Mouse (Mus musculus) B cell, adult 2 months (primary cell): ENCODE data around the gene Rnf157.

Experiments
- DNase-seq, 2 experiments: peaks; one replicate each; pipeline ENCODE4 v3.0.0; 2022

The Rnf157 gene

DNA sequence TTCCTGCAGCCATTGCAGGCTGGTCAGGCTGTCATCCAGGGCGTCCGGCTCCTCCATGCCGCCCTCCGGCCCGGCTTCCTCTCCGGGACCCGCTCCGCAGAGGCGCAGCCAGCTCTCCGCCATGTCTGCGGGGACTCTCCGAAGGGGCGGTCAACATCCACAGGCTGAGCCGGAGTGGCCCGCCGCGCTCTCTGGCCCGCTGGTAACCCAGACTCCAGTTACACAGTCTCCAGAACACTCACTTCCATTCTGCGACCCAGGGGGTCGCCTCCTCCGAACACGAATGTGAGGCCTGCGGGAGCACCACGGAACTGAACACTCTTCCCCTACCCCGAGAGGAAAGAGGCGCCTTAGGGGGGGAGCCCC lies 78.4 kb downstream of the Rnf157 start:
- DNase-seq: peak in 1 of 2 experiments; percentile 15

DNA sequence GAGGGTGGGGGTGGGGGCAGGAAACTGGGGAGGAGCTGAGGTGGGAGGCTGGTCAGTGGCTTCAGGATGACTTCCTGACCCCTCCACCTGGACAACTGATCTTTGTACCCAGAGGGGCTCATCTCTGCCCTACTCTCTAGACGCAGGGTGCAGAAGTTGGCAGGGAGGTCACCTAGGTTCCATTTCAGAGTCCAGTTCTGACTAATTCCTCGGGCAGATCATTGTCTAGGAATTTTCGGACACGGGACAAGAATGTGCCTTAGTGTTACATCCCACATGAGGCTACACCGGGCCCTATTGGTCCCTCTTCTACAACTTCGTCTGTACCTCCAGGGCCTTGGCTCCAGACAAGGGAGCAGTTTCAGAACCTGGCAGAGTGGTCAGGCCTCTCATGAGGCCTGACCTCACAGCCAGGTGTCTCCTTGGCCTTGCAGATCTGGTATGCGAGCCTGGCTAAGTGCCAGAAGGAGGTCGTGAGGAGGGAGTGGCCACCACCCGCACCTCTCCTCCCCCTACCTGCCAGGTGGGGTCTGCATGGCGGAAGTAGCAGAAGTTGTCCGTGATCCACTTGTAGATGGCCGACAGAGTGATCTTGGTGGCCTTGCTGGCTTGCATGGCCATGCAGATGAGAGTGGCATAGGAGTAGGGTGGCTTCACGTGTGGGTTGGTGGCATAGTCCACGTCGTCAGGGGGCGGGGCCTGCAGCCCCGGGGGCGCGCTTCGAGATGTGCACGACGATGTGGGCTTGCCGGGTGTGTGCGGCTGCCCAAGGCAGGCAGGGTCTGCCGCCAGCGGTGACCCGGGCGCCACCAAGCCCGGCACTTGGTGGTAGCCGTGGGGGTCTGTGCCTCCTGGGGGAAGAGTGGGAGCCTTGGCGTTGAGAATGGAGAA lies 79.1 kb downstream of the Rnf157 start:
- peak in 1 of 2 experiments; percentile 29 for DNase-seq

DNA sequence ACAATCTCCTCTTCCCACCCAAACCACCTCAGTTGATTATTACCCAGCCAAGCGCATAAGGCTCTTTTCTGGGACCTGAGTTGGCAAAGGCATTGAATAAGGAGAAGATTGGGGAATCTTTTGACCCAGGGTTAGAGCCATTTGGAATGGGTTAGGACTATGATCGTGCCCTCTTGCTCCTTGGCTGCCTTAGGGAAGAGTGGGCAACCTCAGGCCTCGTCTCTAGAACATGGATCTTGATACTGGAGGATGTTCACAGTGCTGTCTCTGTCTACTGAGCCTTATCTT lies 79.9 kb downstream of the Rnf157 start:
- no peak for DNase-seq

DNA sequence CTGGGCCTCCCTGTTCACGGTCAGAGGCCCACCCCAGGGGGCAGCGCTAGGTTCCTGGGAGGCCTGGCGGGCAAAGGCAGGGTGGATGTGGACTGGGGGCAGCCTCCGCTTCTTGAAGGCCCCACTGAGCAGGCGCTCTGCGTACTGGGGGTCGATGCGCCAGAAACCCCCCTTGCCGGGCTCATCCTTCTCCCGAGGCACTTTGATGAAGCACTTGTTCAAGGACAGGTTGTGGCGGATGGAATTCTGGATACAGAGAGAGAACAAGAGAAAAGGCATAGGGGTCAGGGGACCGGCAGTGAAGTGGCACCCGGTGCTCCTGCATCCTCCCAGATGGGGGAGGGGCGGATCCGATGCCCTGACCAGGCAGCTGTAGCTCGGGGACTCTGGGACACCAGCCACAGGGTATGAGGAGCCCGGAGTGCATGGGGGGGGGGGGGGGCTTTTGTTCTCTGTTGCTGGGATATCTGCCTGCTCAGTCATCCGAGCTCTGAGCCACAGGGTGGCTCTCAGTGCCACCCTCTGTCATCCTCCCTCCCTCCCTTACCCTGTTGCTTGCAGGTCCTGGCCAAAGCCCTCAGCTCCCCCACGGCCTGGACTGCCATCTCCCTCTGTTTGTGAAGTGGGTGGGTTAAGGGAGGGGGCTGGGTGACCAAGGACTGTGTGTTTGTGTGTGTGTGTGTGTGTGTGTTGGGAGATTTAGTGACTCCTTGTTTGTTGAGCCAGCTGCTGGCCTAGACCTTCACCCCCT lies 80.4 kb downstream of the Rnf157 start:
- no peak for DNase-seq

DNA sequence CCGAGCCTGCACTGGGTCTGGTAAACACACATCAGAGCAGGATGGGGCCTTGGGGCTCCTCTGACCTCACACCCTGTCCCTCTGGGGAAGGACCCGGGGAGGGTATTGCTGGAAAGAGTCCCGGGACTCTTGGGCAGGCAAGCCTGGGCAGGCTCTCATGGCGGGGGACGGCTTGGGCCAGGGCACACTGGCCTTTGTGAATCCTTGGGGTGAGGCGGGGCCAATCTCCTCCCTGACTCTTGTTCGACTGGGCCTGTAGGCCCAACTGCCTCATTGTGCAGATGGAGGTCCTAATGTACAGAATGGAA lies 82.7 kb downstream of the Rnf157 start:
- DNase-seq: no peak

DNA sequence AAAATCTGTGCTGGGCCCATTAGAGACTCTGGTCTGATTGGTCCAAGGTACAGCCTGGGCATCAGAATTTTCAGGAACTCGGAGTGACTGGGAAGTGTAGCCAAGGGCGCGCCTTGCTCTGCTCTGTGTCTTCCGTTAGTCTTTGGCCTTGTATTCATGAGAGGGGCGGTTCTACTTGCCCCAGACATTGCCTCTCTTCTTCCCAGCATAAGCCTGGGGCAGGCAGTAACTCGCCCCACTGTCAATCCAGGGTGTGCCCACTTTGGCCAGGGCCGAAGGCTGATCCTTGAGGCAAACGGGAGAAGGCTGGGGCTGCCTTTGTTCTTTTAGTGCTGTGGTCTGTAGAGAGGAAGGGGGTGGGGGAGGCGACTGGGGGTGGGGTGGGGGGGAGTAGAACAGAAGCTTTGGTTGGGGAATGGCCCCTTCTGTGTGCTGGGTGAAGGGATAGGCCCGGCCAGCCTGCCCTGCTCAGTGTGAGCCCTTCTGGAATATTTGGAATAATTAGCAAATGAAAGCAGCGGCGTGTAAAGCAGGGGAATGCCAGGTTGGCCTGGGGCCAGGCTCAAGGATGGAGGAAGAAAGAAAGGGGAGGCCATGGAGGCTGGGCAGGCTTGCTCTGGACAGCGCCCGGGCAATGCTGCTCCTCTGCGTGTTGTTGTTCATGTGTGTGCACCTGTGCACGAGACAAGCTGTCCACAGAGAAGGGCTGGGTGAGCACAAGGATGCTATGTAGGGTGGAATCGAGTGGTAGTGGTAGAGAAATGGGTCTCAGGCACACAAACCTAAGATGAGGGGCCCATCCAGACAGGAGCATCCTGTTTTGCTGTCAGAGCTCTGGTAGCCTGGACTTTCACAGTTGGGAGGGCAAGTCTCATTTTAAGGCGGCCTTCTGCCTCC lies 83.3 kb downstream of the Rnf157 start:
- no peak for DNase-seq

DNA sequence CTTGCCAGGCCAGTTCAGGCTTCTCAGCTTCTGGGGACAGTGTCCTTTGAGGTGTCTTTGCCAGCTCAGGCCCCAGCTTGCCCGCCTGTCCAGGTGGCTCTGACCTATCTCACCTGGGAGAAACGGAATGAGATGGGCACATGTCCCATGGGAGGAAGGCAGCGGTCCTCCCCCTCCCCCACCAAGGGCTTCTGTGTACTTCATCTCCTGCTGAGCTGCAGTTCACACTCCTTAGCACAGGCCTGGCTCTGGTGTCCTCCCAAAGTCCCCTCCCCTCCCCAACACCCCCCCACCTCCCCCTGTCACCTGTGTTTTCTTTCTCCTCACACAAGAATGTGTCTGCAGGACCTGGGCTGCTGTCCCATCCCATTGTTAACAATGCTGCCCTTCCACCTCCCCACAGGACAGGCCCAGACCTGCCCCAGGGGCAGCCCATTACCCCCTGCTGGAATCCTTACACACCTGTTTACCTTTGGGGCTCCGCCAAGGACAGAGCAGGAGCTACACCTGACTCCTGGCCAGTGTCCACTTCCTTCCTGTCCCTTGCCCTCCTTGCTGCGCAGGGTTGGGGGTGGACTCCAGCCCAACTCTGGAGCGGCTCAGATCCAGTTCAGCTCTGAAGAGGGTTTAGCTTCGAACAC lies 85.7 kb downstream of the Rnf157 start:
- DNase-seq: no peak

DNA sequence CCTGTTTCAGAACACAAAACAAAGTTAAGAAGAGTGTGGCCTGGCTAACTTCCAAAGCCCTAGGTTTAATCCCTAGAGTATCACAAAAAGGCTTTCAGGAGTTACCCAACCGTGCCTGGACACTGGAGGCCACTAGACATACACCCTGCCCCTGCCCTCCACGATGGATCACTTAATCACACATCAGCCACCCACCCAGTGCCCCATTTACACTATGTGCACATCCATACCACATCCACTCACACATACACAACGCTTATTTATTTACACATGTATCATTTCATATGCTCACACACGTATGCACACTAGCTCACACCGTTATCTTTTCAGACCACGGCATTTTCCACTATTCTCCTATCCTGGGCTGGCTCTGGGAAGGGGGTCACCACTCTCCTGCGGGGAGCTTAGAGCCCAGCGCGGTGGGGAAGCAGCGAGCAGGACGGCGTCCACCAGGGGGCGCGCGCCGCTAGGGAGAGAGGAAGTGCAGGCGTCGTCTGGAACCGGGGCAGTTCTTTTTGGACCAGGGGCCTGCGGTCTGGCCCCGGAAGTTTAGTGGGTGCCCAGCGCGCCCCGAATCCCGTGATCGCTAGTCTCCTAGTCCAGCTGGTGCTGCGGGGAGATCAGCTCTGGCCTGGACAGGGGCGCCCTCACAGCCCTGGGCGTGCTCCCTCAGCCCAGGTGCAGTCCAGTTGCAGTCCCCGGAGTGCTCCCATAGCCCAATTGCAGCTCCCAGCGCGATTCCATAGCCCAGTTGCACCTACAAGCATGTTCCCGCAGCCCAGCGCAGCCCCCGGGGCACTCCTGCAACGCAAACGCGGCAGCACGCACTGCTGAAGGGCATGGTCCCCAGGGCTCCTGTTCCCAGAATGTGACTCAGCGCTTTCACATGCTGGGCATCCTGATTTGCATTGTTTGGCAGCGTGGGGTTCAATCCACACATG lies 93.8 kb downstream of the Rnf157 start:
- peak; percentile 93 to 95 for DNase-seq

DNA sequence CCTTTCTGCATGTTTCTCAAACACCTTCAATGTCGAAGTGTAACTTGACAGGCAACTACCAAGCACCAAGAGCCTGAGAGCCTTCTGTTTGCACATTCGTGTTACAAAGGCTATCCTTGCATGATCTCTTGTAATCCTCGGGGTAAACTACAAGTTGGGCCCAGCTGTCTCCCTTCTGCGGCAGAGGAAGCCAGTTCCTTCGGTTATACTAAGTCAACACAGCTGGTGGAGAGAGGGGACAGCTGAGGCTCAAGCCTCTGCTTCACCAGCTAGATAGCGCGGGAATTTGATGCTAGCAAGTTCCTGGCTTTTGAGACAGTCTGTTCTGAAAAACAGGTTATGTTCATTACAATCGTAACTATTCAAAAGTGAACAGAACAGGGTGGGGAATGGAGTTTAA lies 100.5 kb downstream of the Rnf157 start:
- no peak for DNase-seq

DNA sequence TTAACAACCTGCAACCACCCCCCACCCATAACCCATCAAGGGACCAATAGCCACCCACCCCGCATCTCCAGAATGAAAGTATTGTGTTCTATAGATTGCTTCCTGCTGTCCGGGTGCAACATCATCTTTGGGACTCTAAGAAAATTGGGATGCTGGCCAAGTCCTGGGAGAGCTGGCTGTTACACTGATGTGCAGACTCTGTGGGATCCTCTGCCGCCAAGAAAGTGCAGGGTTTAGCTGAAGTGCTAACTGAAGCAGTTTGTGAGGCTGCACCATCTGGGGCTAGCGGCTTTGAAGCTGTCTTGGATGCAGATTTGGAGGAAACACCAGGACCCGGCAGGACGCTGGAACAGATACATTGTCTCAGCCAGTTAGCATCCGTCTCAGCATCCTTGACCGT lies 101.7 kb downstream of the Rnf157 start:
- no peak for DNase-seq

DNA sequence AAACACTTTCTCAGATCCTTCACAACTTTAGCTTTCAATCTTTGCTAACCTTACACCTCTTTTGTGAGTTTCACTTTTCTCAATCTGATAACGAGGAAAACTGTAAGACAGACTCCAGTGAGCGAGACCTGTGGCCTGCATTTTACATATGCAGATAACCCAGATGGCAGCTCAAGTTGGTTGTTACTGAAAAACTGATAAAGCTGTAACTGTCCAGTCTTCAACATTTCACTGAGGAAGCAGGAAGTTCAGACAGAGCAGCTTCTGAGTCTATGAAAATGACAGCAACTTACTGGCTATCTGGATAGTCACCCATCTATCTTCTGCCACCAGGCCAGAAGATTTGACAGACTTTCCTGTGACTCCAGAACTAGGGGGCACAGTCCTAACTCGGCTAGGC lies 103.2 kb downstream of the Rnf157 start:
- DNase-seq: no peak

DNA sequence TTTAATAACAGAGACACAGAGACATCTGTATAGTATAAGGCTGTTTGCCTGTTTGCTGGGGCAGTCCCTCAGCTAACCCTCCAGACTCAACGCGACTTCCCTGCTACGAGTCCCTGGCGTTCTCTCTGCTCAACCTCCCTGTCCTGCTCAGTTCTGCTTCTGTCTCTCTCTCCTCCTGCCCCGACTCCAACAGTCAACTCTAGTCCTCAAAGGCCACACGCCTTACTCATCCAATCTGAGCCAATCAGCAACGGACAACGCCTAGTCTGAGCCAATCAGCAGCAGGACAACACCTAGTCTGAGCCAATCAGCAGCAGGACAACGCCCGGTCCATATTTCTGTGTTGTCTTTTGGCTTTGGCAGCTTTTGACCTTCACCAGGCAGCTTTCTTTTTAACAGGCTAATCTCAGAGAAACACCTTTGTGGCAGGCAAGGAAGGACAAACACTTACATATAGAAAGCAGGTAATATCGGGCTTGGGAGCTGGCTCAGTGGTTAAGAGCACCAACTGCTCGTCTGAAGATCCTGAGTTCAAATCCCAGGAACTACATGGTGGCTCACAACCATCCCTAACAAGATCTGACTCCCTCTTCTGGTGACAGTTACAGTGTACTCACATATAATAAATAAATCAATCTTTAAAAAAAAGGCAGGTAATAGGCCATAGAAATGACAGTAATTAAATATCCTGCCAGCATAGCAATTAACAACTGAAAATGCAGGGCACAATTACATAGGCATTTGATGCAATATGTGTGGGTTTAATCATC lies 104.9 kb downstream of the Rnf157 start:
- DNase-seq: no peak

DNA sequence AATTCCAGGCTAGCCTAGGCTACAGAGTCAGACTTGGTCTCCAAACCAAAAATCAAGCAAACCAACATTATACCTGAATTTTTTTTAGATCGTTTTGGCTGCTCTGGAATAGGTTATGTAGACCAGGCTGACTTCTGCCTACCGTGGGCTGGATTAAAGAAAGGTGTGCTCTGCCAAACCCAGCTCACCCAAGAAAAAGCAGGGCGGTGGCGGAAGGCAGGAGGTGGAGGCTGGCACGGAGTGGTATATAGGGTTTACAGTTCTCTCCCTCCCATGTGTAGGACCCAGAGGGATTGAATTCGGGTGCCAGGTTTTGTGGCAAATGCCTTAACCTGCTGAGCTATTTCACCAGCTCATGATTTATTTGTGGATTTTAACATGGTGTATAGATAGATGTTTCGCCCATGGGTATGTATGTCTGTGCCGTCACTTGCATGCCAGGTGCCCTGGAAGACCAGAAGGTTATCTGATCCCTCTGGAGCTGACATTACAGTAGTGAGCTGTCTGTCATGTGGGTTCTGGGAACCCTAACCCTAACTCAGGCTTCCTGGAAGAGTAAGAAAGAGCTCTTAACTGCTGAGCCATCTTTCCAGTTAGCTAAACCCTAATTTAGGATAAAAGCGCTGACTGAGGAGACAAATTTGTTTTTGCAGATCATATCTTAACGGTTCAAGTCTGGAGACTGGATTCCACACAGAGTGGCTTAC lies 105.7 kb downstream of the Rnf157 start, which contains the start of gene Exoc7:
Gene Exoc7, minus strand, starts transcription at position 215 of the 707 bp plus-strand sequence.
- DNase-seq: no peak

DNA sequence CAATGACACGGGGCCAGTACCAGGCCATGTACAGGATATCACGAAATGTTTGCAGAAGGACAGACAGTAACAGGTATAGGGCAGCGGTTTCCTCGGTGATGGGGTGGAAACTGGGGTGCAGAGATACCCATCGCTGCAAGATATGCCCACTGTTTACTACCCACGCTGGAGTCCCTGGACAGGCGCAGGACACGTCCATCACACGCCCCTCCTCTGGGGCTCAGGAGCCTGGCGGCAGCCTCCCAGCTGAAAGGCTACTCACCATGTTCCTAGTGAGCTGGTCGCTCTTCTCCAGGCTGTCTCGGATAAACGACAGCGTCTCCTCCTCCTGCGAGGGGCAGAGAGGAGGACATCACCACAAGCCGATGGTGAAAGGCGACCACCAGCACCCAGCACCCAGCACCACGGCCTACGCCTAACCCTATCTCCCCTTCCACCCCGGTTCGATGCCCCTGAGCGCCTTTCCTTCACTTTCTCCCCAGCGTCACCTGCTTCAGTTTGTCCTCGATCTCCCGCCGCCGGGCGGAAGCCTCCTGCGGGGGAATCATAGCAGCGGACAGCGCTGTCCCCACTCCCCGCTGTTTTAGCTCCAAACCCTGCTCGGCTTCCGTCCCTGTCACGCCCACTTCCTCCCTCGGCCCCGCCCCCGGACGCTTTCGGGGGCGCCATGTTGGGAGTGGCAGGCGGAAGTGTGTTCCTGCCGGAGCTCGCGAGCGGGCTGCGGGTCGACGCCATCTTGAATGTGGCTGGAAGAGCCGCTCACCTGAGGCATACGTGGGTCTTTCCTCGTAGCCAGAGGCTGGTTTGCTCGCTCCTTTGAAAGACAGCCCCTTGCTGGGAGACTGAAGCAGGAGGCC lies 106.5 kb downstream of the Rnf157 start:
- DNase-seq: peak; percentile 96

DNA sequence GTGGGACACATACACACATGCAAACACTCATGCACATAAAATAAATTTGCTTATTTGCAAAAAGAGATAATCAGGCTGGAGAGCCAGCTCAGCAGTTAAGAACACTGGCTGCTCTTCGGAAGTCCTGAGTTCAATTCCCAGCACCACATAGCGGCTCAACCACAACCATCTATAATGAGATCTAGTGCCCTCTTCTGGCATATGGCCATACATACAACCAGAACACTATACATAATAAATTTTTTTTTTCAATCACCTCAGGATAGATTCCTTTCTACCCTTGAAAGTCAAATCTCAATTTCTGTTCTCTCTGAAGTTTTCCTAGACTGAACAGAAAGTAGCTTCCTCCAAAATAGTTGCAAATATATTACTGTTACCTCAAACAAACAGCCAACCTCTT lies 107.4 kb downstream of the Rnf157 start:
- DNase-seq: no peak

DNA sequence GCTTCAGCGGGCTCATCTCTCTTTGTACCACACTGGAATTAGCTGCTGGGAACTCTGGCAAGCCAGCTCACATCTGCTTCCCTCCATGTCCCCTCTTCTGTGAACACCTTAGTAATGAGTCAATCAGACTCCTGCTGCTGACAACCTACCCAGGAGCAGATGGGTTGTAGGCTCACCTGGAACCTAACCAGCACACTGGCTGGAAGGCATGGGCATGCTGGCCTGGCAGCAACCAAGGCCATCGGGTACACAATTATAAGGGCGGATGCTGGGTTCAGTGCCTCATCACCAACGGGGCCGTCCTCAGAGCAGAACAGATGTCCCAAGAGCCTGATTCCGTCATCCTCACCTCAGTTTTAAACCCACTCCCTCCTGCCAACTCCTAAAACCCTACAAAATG lies 114.2 kb downstream of the Rnf157 start:
- no peak for DNase-seq

DNA sequence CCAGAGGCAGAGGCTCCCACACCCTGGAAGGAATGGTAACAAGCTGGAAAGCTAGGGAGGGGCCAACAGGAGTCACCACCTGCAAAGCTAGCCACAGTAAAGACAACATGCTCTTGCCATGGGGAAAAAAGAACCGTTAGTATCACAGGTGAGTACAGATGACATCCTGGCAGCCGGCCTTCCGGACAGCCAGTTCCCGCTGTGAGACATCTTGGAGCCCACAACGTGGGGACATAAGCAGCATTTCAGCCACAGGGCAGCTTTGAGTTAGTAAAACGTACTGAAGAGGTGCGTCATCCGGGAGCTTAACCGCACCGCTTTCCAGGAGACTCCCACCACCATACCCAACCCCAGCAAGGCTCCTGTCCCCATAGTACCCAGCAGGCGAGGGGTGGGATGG lies 114.6 kb downstream of the Rnf157 start:
- DNase-seq: no peak

DNA sequence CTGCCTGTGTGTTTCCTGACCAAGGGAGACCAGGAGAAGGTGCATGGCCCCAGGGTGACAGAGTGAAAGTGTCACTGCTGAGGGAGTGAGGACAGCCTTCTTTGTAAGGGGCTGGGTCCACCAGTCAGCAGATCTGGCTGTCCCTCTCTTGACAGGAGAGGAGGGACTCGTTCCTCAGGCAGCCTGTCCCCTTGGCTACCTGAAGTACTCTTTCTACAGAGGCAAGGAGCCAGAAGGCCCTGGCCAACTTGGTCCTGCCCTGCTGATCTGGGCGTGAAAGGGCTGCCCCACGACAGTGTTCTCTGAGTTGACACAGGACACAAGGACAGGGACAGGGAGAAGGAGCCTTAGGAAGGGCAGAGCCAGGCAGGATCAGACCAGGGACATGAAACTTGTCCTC lies 115.8 kb downstream of the Rnf157 start:
- no peak for DNase-seq

DNA sequence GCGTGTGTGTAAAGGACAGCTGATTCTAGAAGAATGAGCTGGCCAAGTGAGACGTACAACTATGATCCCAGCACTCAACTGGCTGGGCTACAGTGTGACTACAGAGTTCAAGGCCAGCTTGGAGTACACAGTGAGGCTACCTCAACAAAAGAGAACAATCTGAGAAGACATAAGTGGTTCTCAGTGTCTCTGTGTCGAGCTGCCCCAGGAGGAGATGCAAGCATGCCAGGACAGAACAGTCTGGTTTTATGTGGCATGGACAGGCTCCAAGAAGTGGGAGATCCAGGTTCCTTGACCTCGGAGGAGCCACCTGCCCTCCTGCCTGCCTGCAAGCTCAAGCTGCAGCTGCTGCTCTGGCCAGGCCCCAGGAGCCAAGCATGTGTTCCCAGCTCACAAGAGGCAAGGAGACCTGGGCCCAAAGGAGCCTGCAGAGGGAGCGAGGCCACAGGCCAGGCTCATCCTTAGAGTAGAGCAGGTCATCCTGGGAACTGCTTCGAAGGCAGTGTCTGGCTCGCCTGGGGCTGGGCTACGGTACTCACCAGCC lies 116.6 kb downstream of the Rnf157 start:
- DNase-seq: no peak
